Mouse (Mus musculus) midbrain, embryonic 14.5 days (tissue): ENCODE results near the gene Hoxb1. TPM values are rescaled to one million over a fixed set of nuclear protein-coding genes. Genes with fewer than 3 reads are reported as not detected.

Source experiments
- ATAC-seq: fragments of 200-750 bp; cut with Nextera tagmentation; 2 replicates; pipeline ENCODE4 v1.8.0; 2017; ENCODE audit warnings: moderate number of reproducible peaks, moderate library complexity; ENCODE audit not compliant: low FRiP score, low TSS enrichment
- DNase-seq: peaks from one replicate; pipeline ENCODE4 v3.0.0-alpha.2; 2015
- H3K27ac ChIP-seq: fragments of 300-500 bp; sonication (generic); replicated peaks from 2 replicates; pipeline ENCODE4 v1.5.1; 2014; ENCODE audit warnings: mild to moderate bottlenecking, low read depth, low read length, moderate library complexity
- H3K27me3 ChIP-seq: fragments of 300-500 bp; sonication (generic); 2 replicates; pipeline ENCODE4 v1.6.1; 2014; ENCODE audit warnings: low read length, control low read depth, mixed read lengths; ENCODE audit not compliant: control insufficient read depth, insufficient read depth
- H3K36me3 ChIP-seq: fragments of 300-500 bp; sonication (generic); 2 replicates; pipeline ENCODE4 v1.6.1; 2014; ENCODE audit warnings: low read length, control low read depth; ENCODE audit not compliant: control insufficient read depth, insufficient read depth
- H3K4me1 ChIP-seq: fragments of 300-500 bp; sonication (generic); 2 replicates; pipeline ENCODE4 v1.6.1; 2014; ENCODE audit warnings: mild to moderate bottlenecking, antibody characterized with exemption, low read length, control low read depth; ENCODE audit not compliant: control insufficient read depth, insufficient read depth
- H3K4me2 ChIP-seq: fragments of 300-500 bp; sonication (generic); 2 replicates; pipeline ENCODE4 v1.6.1; 2014; ENCODE audit warnings: mild to moderate bottlenecking, low read length, moderate library complexity
- H3K4me3 ChIP-seq: fragments of 300-500 bp; sonication (generic); replicated peaks from 2 replicates; pipeline ENCODE4 v1.5.1; 2014; ENCODE audit warnings: low read depth, low read length
- H3K9ac ChIP-seq: fragments of 300-500 bp; sonication (generic); replicated peaks from 2 replicates; pipeline ENCODE4 v1.6.1; 2014; ENCODE audit warnings: mild to moderate bottlenecking, low read length, moderate library complexity
- H3K9me3 ChIP-seq: fragments of 300-500 bp; sonication (generic); 2 replicates; pipeline ENCODE4 v1.6.1; 2016; ENCODE audit warnings: low read length, control low read depth, mixed read lengths; ENCODE audit not compliant: control insufficient read depth
- WGBS: fragments of 180-500 bp; shearing (Covaris S2); extraction: QIAGEN DNeasy Blood & Tissue Kit; methylation state at CpG from one replicate; pipeline ENCODE4 v1.1.7; 2014; 5-methylcytosine and 5-hydroxymethylcytosine counted together
- polyA plus RNA-seq: library from polyadenylated mRNA; unstranded; fragments of >200 nt; fragmentation: Nextera tagmentation; extraction: Ambion mirVana; gene quantifications from 2 replicates; pipeline ENCODE4 v1.2.1, GENCODE M21; 2014

Gene Hoxb1
- polyA plus RNA-seq, 1 experiment from 2014 or later: not detected

- H3K4me2 ChIP-seq: no peak overlapping the region
These were observed 14.8 kb upstream of the Hoxb1 start for GRCm38 (mm10) chr11:96350791-96351190.

GRCm38 (mm10) chr11:96351312-96351711 lies 14.2 kb upstream of the Hoxb1 start:
- Histone ChIP-seq H3K4me3 (no peak overlapping the region), H3K4me2 (no peak overlapping the region), H3K27ac (no peak overlapping the region), H3K4me1 (no peaks in the 10 kb centered on the region), H3K36me3 (no peaks in the 10 kb centered on the region), H3K9ac (no peak overlapping the region), H3K9me3 (no peaks in the 10 kb centered on the region), H3K27me3 (peaks cover 92% of the 10 kb centered on the region)
- 2% methylated on average over 11 of the region's 11 CpGs for WGBS
- no peak for DNase-seq
- no peak for ATAC-seq

More at GRCm38 (mm10) chr11:96350791-96351190, 14.8 kb upstream of the Hoxb1 start:
- no peaks in the 10 kb centered on the region for H3K36me3 ChIP-seq
- no peaks in the 10 kb centered on the region for H3K4me1 ChIP-seq
- no peak overlapping the region for H3K4me3 ChIP-seq
- no peak overlapping the region for H3K27ac ChIP-seq
- 3% methylated on average over 2 of the region's 2 CpGs for WGBS
- peaks cover 92% of the 10 kb centered on the region for H3K27me3 ChIP-seq
- no peak overlapping the region for H3K9ac ChIP-seq
- DNase-seq (no peak), ATAC-seq (no peak)
- no peaks in the 10 kb centered on the region for H3K9me3 ChIP-seq

- Histone ChIP-seq H3K9me3 (no peaks in the 10 kb centered on the region), H3K36me3 (no peaks in the 10 kb centered on the region), H3K9ac (no peak overlapping the region), H3K27me3 (peaks cover 92% of the 10 kb centered on the region), H3K4me1 (no peaks in the 10 kb centered on the region), H3K27ac (no peak overlapping the region), H3K4me3 (no peak overlapping the region), H3K4me2 (no peak overlapping the region)
- DNase-seq: no peak
- 1% methylated on average over 22 of the region's 22 CpGs for WGBS
- ATAC-seq: no peak
These were observed 13.7 kb upstream of the Hoxb1 start for GRCm38 (mm10) chr11:96351831-96352230.

- Histone ChIP-seq H3K4me3 (peak overlapping the region; percentile 10; the same call in 1 of the 2 replicates), H3K4me1 (no peaks in the 10 kb centered on the region), H3K4me2 (no peak overlapping the region), H3K9me3 (no peaks in the 10 kb centered on the region), H3K27ac (no peak overlapping the region), H3K36me3 (no peaks in the 10 kb centered on the region), H3K9ac (no peak overlapping the region), H3K27me3 (peaks cover 95% of the 10 kb centered on the region)
- WGBS: under 1% methylated on average over 73 of the region's 75 CpGs
- ATAC-seq (no peak), DNase-seq (peak; percentile 51)
These were observed 12.6 kb upstream of the Hoxb1 start for GRCm38 (mm10) chr11:96352691-96353521.

GRCm38 (mm10) chr11:96353522-96353841 lies 12.1 kb upstream of the Hoxb1 start:
- peaks cover 94% of the 10 kb centered on the region for H3K27me3 ChIP-seq
- DNase-seq: peak; percentile 58

GRCm38 (mm10) chr11:96353939-96354338 lies 11.6 kb upstream of the Hoxb1 start:
- H3K9me3 ChIP-seq: no peaks in the 10 kb centered on the region
- H3K9ac ChIP-seq: no peak overlapping the region
- WGBS: 2% methylated on average over 8 of the region's 8 CpGs
- no peak overlapping the region for H3K4me2 ChIP-seq
- H3K4me1 ChIP-seq: no peaks in the 10 kb centered on the region
- no peak overlapping the region for H3K27ac ChIP-seq
- ATAC-seq: no peak
- no peak for DNase-seq
- H3K4me3 ChIP-seq: no peak overlapping the region
- peaks cover 94% of the 10 kb centered on the region for H3K27me3 ChIP-seq
- H3K36me3 ChIP-seq: no peaks in the 10 kb centered on the region

More at GRCm38 (mm10) chr11:96353522-96353841, 12.1 kb upstream of the Hoxb1 start:
- Histone ChIP-seq H3K4me1 (no peaks in the 10 kb centered on the region), H3K9me3 (no peaks in the 10 kb centered on the region), H3K9ac (no peak overlapping the region), H3K4me3 (no peak overlapping the region), H3K27ac (no peak overlapping the region), H3K36me3 (no peaks in the 10 kb centered on the region), H3K4me2 (no peak overlapping the region)
- ATAC-seq: no peak
- under 1% methylated on average over 14 of the region's 14 CpGs for WGBS

GRCm38 (mm10) chr11:96354376-96354775 lies 11.2 kb upstream of the Hoxb1 start:
- no peak overlapping the region for H3K4me3 ChIP-seq
- no peaks in the 10 kb centered on the region for H3K4me1 ChIP-seq
- peak overlapping the region; percentile 3; the same call in 1 of the 2 replicates for H3K4me2 ChIP-seq
- H3K36me3 ChIP-seq: no peaks in the 10 kb centered on the region
- ATAC-seq (no peak), DNase-seq (peak; percentile 58)
- under 1% methylated on average over 25 of the region's 25 CpGs for WGBS
- H3K27ac ChIP-seq: no peak overlapping the region
- H3K27me3 ChIP-seq: peaks cover 93% of the 10 kb centered on the region
- no peak overlapping the region for H3K9ac ChIP-seq
- no peaks in the 10 kb centered on the region for H3K9me3 ChIP-seq

GRCm38 (mm10) chr11:96354801-96355311 lies 10.7 kb upstream of the Hoxb1 start:
- Histone ChIP-seq H3K4me2 (peak overlapping the region; percentile 3; the same call in 1 of the 2 replicates), H3K9me3 (no peaks in the 10 kb centered on the region), H3K27me3 (peaks cover 93% of the 10 kb centered on the region), H3K4me1 (no peaks in the 10 kb centered on the region), H3K27ac (no peak overlapping the region), H3K36me3 (no peaks in the 10 kb centered on the region), H3K9ac (no peak overlapping the region), H3K4me3 (no peak overlapping the region)
- DNase-seq: no peak
- WGBS: under 1% methylated on average over 9 of the region's 9 CpGs
- ATAC-seq: no peak

- H3K4me2 ChIP-seq: no peak overlapping the region
- H3K27me3 ChIP-seq: peaks cover 95% of the 10 kb centered on the region
- no peak overlapping the region for H3K27ac ChIP-seq
- no peaks in the 10 kb centered on the region for H3K4me1 ChIP-seq
- WGBS: 0% methylated on average over 5 of the region's 5 CpGs
- no peak overlapping the region for H3K9ac ChIP-seq
- H3K4me3 ChIP-seq: no peak overlapping the region
- H3K9me3 ChIP-seq: no peaks in the 10 kb centered on the region
- DNase-seq (no peak), ATAC-seq (no peak)
- no peaks in the 10 kb centered on the region for H3K36me3 ChIP-seq
These were observed 1.7 kb upstream of the Hoxb1 start for GRCm38 (mm10) chr11:96363807-96364206.
